Mouse (Mus musculus): Measurements from ENCODE around the gene Vhl. TPM values are rescaled to one million over a fixed set of nuclear protein-coding genes. Genes with fewer than 3 reads are reported as not detected.
A peak's percentile ranks its signal among the peaks of the same experiment; 100 is the strongest.

The Vhl gene
- 64.9 and 68.2 TPM in 2 replicates for polyA plus RNA-seq (2014; fragmentation: Nextera tagmentation; extraction: Ambion mirVana)

DNA sequence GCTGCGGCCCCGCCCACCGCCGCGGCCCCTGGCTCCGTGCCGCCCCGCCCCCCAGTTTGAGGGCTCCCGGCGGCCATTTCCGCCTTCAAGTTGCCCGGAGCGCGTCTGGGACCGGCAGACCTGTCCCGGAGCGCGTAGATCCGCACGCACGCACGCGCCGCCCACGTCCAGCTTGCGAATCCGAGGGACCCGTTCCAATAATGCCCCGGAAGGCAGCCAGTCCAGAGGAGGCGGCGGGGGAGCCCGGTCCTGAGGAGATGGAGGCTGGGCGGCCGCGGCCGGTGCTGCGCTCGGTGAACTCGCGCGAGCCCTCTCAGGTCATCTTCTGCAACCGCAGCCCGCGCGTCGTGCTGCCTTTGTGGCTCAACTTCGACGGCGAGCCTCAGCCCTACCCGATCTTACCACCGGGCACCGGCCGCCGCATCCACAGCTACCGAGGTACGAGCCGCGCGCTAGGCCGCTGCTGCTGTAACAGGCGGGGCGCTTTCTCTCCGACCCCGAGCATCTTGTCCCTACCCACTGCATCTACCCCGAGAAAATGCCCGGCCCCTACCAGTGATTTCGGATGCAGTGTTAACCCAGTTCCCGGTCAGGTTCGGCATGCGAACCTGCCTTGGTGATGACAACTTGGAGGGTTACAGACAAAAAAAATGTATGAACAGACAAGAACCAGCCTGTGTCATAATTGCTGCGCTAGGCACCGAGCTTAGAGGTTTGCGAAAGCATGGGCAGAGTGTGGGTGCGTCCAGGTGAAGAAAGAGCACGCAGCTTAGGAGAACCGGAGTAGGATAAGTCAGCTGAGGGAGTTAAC, at the start of gene Vhl:
TSS of gene Vhl (plus strand) at position 19 of the 811 bp plus-strand sequence.
- Histone ChIP-seq H3K27ac (ENCODE audit: low read depth, low read length) (peak within 1 kb of the TSS; percentile 82), H3K9me3 (ENCODE audit: control insufficient read depth, low read length) (no peaks in the 10 kb centered on the region), H3K36me3 (ENCODE audit: control insufficient read depth, insufficient read depth, low read length) (peaks cover 2% of the 10 kb centered on the region), H3K27me3 (ENCODE audit: control insufficient read depth, insufficient read depth, low read length) (no peaks in the 10 kb centered on the region), H3K4me3 (ENCODE audit: low read depth, low read length) (peak within 1 kb of the TSS; percentile 73), H3K4me2 (ENCODE audit: low read depth) (peak within 1 kb of the TSS; percentile 91), H3K4me1 (ENCODE audit: control insufficient read depth, insufficient read depth, low read length) (peaks cover 8% of the 10 kb centered on the region), H3K9ac (ENCODE audit: low read length) (peak within 1 kb of the TSS; percentile 91)
- ATAC-seq (ENCODE audit: insufficient read depth, low FRiP score, low TSS enrichment) (peak; percentile 89), DNase-seq (ENCODE audit: low spot score) (peak; percentile 88)
- under 1% methylated on average over 56 of the region's 76 CpGs for WGBS

DNA sequence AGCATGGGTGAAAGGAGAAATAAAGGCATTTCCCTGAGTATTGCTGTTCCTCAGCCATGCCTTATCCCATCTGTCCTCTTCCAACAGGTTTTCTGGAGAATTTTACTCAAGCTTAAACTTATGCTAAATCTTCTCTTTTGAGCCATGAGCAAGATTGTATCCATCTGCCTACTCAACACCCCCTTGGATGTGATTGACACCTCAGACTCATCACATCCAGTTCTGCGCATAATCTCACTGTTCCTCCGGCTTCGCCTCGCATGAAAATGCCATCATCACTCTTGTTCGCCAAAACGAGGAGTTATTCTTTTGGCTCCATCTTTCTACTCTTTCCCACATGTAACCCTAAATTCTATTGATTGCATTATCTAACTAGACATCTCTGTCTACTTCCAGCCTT, 47.7 kb upstream of the Vhl start:
- Histone ChIP-seq H3K4me1 (ENCODE audit: control insufficient read depth, insufficient read depth, low read length) (no peaks in the 10 kb centered on the region), H3K4me2 (ENCODE audit: low read depth) (no peak overlapping the region), H3K4me3 (ENCODE audit: low read depth, low read length) (no peak overlapping the region), H3K27me3 (ENCODE audit: control insufficient read depth, insufficient read depth, low read length) (no peaks in the 10 kb centered on the region), H3K27ac (ENCODE audit: low read depth, low read length) (no peak overlapping the region), H3K9me3 (ENCODE audit: control insufficient read depth, low read length) (no peaks in the 10 kb centered on the region), H3K36me3 (ENCODE audit: control insufficient read depth, insufficient read depth, low read length) (no peaks in the 10 kb centered on the region), H3K9ac (ENCODE audit: low read length) (no peak overlapping the region)
- no peak for DNase-seq (ENCODE audit: low spot score)
- no peak for ATAC-seq (ENCODE audit: insufficient read depth, low FRiP score, low TSS enrichment)
- WGBS, result 95% methylated on average over 6 of the region's 6 CpGs

DNA sequence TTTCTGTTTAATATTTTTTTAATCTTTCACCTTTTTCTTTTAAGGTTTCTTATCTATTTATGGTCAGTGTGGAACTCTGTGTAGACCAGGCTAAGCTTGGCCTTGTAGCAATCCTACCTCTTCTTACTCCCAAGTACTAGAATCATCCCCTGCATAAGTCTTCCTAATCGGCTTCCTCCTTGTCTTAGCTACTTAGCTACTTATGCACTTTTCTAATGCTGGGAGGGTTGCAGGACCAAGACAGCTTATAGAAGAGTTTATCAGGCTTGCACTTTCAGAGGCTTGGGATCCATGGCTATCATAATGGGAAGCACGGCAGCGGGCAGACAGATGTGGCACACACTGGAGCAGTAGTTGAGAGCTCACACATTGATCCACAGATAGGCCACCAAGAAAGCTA, 44.5 kb upstream of the Vhl start:
- WGBS, result 93% methylated on average over 3 of the region's 3 CpGs
- no peak overlapping the region for H3K4me3 ChIP-seq (ENCODE audit: low read depth, low read length)

DNA sequence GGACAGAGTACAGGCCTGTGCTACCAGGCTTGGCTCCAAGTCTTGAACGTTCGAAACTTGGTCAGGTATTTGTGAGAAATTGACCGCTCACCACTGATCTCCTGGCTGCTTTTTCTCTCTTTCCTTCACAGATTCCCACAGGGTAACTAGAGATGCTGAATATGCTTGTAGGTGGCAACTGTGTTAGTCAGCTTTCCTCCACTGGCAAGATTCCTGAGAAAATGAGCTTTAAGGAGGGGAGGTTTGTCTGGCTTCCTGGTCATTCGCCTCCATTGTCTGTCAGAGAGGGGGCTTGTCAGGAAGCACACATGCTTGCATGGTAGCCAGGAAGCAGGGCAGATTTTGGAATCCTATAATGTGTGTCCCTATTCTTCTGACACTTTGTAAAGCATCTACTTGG, 40.7 kb upstream of the Vhl start:
- H3K4me2 ChIP-seq (ENCODE audit: low read depth), result no peak overlapping the region
- no peak overlapping the region for H3K27ac ChIP-seq (ENCODE audit: low read depth, low read length)
- ATAC-seq (ENCODE audit: insufficient read depth, low FRiP score, low TSS enrichment) (no peak), DNase-seq (ENCODE audit: low spot score) (no peak)
- 95% methylated on average over 4 of the region's 4 CpGs for WGBS
- no peaks in the 10 kb centered on the region for H3K27me3 ChIP-seq (ENCODE audit: control insufficient read depth, insufficient read depth, low read length)
- H3K9me3 ChIP-seq (ENCODE audit: control insufficient read depth, low read length), result no peaks in the 10 kb centered on the region
- no peaks in the 10 kb centered on the region for H3K4me1 ChIP-seq (ENCODE audit: control insufficient read depth, insufficient read depth, low read length)
- H3K9ac ChIP-seq (ENCODE audit: low read length), result no peak overlapping the region
- H3K4me3 ChIP-seq (ENCODE audit: low read depth, low read length), result no peak overlapping the region
- H3K36me3 ChIP-seq (ENCODE audit: control insufficient read depth, insufficient read depth, low read length), result no peaks in the 10 kb centered on the region

More for the DNA sequence above, 44.5 kb upstream of the Vhl start:
- Histone ChIP-seq H3K9ac (ENCODE audit: low read length) (no peak overlapping the region), H3K36me3 (ENCODE audit: control insufficient read depth, insufficient read depth, low read length) (no peaks in the 10 kb centered on the region), H3K9me3 (ENCODE audit: control insufficient read depth, low read length) (no peaks in the 10 kb centered on the region), H3K27me3 (ENCODE audit: control insufficient read depth, insufficient read depth, low read length) (no peaks in the 10 kb centered on the region), H3K27ac (ENCODE audit: low read depth, low read length) (no peak overlapping the region), H3K4me2 (ENCODE audit: low read depth) (no peak overlapping the region), H3K4me1 (ENCODE audit: control insufficient read depth, insufficient read depth, low read length) (no peaks in the 10 kb centered on the region)
- DNase-seq (ENCODE audit: low spot score) (no peak), ATAC-seq (ENCODE audit: insufficient read depth, low FRiP score, low TSS enrichment) (no peak)

DNA sequence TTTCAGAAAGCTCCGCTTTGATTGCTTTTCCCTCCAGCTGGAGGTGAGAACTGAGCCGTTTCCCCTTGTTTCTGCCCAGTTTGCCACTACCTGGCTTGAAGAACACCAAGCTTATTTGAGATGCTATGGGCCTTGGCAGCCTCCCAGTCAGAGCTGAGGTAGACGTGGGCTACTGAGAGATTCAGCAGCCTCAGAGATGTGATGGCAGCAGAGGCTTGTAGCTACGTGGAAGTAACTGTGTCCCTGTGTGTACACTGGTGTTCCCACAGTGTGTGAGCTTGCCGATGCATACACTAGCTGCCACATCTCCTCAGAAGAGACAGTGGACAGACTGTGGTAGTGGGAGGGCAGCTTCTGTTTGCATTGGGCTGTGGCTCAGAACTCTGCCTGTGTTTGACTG, 38.7 kb upstream of the Vhl start:
- Histone ChIP-seq H3K4me3 (ENCODE audit: low read depth, low read length) (no peak overlapping the region), H3K4me1 (ENCODE audit: control insufficient read depth, insufficient read depth, low read length) (no peaks in the 10 kb centered on the region), H3K27ac (ENCODE audit: low read depth, low read length) (no peak overlapping the region), H3K27me3 (ENCODE audit: control insufficient read depth, insufficient read depth, low read length) (no peaks in the 10 kb centered on the region), H3K4me2 (ENCODE audit: low read depth) (no peak overlapping the region), H3K9me3 (ENCODE audit: control insufficient read depth, low read length) (no peaks in the 10 kb centered on the region), H3K36me3 (ENCODE audit: control insufficient read depth, insufficient read depth, low read length) (no peaks in the 10 kb centered on the region), H3K9ac (ENCODE audit: low read length) (no peak overlapping the region)
- WGBS, result 91% methylated on average over 5 of the region's 5 CpGs
- DNase-seq (ENCODE audit: low spot score), result no peak
- ATAC-seq (ENCODE audit: insufficient read depth, low FRiP score, low TSS enrichment), result no peak

DNA sequence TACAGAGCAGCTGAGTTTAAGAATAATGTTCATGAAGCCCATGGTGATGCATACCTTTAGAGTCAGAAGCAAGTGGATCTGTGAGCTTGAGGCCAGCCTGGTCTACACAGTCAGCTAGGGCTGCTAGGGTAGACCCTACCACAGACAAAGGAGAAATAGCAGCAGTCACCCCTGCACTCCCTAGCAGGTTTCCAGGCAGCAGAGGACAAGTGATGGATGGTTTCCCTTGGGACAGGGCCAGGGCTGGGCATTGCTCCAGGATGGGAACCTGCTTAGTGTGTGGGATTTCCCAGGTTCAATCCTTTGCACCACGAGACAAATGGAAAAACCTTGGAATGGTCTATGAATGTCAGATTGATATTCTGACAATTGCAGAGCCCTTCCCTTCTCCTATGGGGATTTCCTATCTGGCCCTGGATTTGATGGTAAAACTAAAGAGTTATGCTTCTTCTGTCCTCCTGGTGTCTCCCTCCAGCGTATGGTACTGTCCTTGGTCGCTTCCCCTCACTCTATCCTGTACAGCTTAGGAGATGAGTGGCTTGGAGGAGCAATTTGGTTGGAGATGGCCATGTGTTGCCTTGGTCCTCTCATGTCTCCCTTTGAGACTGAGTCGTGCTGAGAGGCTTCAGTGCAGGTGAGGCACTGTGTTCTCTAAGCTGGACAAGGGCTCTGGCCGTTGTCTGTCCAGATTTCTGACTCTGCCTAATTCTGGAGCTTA, 37.1 kb upstream of the Vhl start:
- Histone ChIP-seq H3K36me3 (ENCODE audit: control insufficient read depth, insufficient read depth, low read length) (no peaks in the 10 kb centered on the region), H3K4me3 (ENCODE audit: low read depth, low read length) (no peak overlapping the region), H3K4me2 (ENCODE audit: low read depth) (no peak overlapping the region), H3K4me1 (ENCODE audit: control insufficient read depth, insufficient read depth, low read length) (no peaks in the 10 kb centered on the region), H3K9ac (ENCODE audit: low read length) (no peak overlapping the region), H3K27ac (ENCODE audit: low read depth, low read length) (no peak overlapping the region), H3K27me3 (ENCODE audit: control insufficient read depth, insufficient read depth, low read length) (no peaks in the 10 kb centered on the region), H3K9me3 (ENCODE audit: control insufficient read depth, low read length) (no peaks in the 10 kb centered on the region)
- no peak for DNase-seq (ENCODE audit: low spot score)
- ATAC-seq (ENCODE audit: insufficient read depth, low FRiP score, low TSS enrichment), result no peak
- WGBS, result 82% methylated on average over 5 of the region's 5 CpGs

DNA sequence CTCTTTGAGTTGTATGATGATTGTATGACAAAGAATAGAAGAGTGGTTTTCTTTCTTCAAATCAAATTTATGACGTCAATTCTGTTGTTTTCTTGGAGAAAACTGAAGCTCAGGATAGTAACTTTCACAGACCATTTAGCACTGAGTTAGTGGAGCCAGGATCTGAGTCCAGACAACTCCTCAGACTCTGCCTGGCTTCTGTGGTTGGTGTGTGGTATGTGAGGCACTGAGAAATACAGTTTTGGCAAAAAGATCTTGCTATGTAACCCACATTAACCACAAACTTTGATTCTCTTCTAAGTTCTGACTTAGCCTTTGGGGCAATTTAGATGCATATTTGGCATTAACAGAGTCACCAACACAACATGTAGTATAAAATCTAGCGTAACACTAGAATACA, 31.1 kb upstream of the Vhl start:
- ATAC-seq (ENCODE audit: insufficient read depth, low FRiP score, low TSS enrichment) (no peak), DNase-seq (ENCODE audit: low spot score) (no peak)
- Histone ChIP-seq H3K4me2 (ENCODE audit: low read depth) (no peak overlapping the region), H3K27me3 (ENCODE audit: control insufficient read depth, insufficient read depth, low read length) (no peaks in the 10 kb centered on the region), H3K9ac (ENCODE audit: low read length) (no peak overlapping the region), H3K36me3 (ENCODE audit: control insufficient read depth, insufficient read depth, low read length) (no peaks in the 10 kb centered on the region), H3K9me3 (ENCODE audit: control insufficient read depth, low read length) (no peaks in the 10 kb centered on the region), H3K4me1 (ENCODE audit: control insufficient read depth, insufficient read depth, low read length) (no peaks in the 10 kb centered on the region), H3K27ac (ENCODE audit: low read depth, low read length) (no peak overlapping the region), H3K4me3 (ENCODE audit: low read depth, low read length) (no peak overlapping the region)
- WGBS, result 90% methylated on average over 2 of the region's 2 CpGs

DNA sequence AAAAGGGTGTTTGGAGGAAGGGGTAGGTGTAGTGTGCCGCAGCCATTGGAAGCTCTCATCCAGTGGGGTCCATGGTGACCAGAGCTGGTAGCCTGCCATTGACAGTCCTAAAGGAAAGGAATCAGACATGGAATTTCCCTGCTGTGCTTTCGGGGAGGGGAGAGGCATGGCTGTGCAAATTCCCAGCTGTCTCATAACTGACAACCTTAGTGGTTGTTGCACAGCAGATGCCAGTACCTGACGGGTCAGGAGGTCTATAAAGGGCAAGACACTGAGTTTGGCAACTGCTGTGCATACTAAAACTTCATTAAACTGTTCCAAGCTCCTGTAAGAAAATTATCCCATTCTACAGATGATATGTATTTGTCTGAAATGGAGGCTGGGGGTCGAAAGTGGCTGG, 25.8 kb upstream of the Vhl start:
- 88% methylated on average over 4 of the region's 4 CpGs for WGBS
- no peaks in the 10 kb centered on the region for H3K9me3 ChIP-seq (ENCODE audit: control insufficient read depth, low read length)
- no peaks in the 10 kb centered on the region for H3K27me3 ChIP-seq (ENCODE audit: control insufficient read depth, insufficient read depth, low read length)
- no peak overlapping the region for H3K9ac ChIP-seq (ENCODE audit: low read length)
- no peak overlapping the region for H3K4me3 ChIP-seq (ENCODE audit: low read depth, low read length)
- H3K36me3 ChIP-seq (ENCODE audit: control insufficient read depth, insufficient read depth, low read length), result no peaks in the 10 kb centered on the region
- DNase-seq (ENCODE audit: low spot score) (no peak), ATAC-seq (ENCODE audit: insufficient read depth, low FRiP score, low TSS enrichment) (no peak)
- H3K27ac ChIP-seq (ENCODE audit: low read depth, low read length), result no peak overlapping the region
- H3K4me1 ChIP-seq (ENCODE audit: control insufficient read depth, insufficient read depth, low read length), result no peaks in the 10 kb centered on the region
- no peak overlapping the region for H3K4me2 ChIP-seq (ENCODE audit: low read depth)

DNA sequence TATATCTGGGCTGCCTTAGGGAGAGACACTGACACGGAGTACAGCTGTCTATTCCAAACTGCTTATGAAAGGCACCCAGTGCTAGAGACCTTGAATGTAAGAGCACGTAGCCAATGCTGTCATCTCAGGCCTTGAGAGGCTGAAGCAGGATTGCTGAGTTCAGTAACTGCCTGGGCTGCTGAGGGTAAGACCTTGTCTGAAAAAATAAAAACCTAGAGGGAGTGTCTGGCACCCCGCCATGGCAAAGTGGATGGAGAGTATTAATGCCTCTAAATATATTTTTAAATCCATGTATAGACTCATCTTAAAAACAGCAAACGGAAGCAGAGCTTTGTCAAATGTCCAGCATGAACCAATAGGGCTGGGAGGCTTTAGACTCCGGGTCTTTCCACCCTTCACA, 23.9 kb upstream of the Vhl start:
- no peak overlapping the region for H3K9ac ChIP-seq (ENCODE audit: low read length)
- no peak for ATAC-seq (ENCODE audit: insufficient read depth, low FRiP score, low TSS enrichment)
- 92% methylated on average over 5 of the region's 5 CpGs for WGBS
- no peak for DNase-seq (ENCODE audit: low spot score)
- H3K4me1 ChIP-seq (ENCODE audit: control insufficient read depth, insufficient read depth, low read length), result no peaks in the 10 kb centered on the region
- H3K4me3 ChIP-seq (ENCODE audit: low read depth, low read length), result no peak overlapping the region
- no peak overlapping the region for H3K27ac ChIP-seq (ENCODE audit: low read depth, low read length)
- H3K9me3 ChIP-seq (ENCODE audit: control insufficient read depth, low read length), result no peaks in the 10 kb centered on the region
- H3K27me3 ChIP-seq (ENCODE audit: control insufficient read depth, insufficient read depth, low read length), result no peaks in the 10 kb centered on the region
- no peaks in the 10 kb centered on the region for H3K36me3 ChIP-seq (ENCODE audit: control insufficient read depth, insufficient read depth, low read length)
- H3K4me2 ChIP-seq (ENCODE audit: low read depth), result no peak overlapping the region
